Mouse (Mus musculus) lung, postnatal 0 days (tissue): ENCODE data around the gene Iqsec1. TPM values are rescaled to one million over a fixed set of nuclear protein-coding genes. Genes with fewer than 3 reads are reported as not detected.

ENCODE experiments used
- ATAC-seq: fragments of 200-750 bp; cut with Nextera tagmentation; 2 replicates; pipeline ENCODE4 v1.8.0; 2017; ENCODE audit warnings: moderate library complexity
- DNase-seq: peaks from one replicate; pipeline ENCODE4 v3.0.0-alpha.2; 2016; ENCODE audit warnings: low spot score
- H3K27ac ChIP-seq: fragments of 300-500 bp; sonication (generic); 2 replicates; pipeline ENCODE4 v1.5.1; 2014; ENCODE audit warnings: antibody characterized with exemption, mild to moderate bottlenecking, low read length, mixed read lengths
- H3K27me3 ChIP-seq: fragments of 300-500 bp; sonication (generic); replicated peaks from 2 replicates; pipeline ENCODE4 v1.6.1; 2014; ENCODE audit warnings: low read length, mixed read lengths; ENCODE audit not compliant: insufficient read depth
- H3K36me3 ChIP-seq: fragments of 300-500 bp; sonication (generic); 2 replicates; pipeline ENCODE4 v1.6.1; 2014; ENCODE audit warnings: low read length, mixed read lengths; ENCODE audit not compliant: insufficient read depth
- H3K4me1 ChIP-seq: fragments of 300-500 bp; sonication (generic); 2 replicates; pipeline ENCODE4 v1.6.1; 2014; ENCODE audit warnings: antibody characterized with exemption, low read depth, low read length, mixed read lengths; ENCODE audit not compliant: insufficient read depth
- H3K4me2 ChIP-seq: fragments of 300-500 bp; sonication (generic); replicated peaks from 2 replicates; pipeline ENCODE4 v1.6.1; 2014; ENCODE audit warnings: low read depth, mild to moderate bottlenecking, low read length, moderate library complexity, mixed read lengths
- H3K4me3 ChIP-seq: fragments of 300-500 bp; sonication (generic); 2 replicates; pipeline ENCODE4 v1.5.1; 2014; ENCODE audit warnings: low read depth, low read length
- H3K9ac ChIP-seq: fragments of 300-500 bp; sonication (generic); replicated peaks from 2 replicates; pipeline ENCODE4 v1.6.1; 2014; ENCODE audit warnings: low read depth, mild to moderate bottlenecking
- H3K9me3 ChIP-seq: fragments of 300-500 bp; sonication (generic); 2 replicates; pipeline ENCODE4 v1.6.1; 2016; ENCODE audit warnings: low read length, mixed read lengths
- CTCF ChIP-seq: IDR thresholded peaks from 2 replicates; pipeline ENCODE4 v1.5.1; 2016; ENCODE audit warnings: antibody characterized with exemption, mild to moderate bottlenecking
- EP300 ChIP-seq: IDR thresholded peaks from 2 replicates; pipeline ENCODE4 v1.6.1; 2016; ENCODE audit warnings: antibody characterized with exemption, mild to moderate bottlenecking, control low read depth
- WGBS: fragments of 180-500 bp; shearing (Covaris S2); extraction: QIAGEN DNeasy Blood & Tissue Kit; methylation state at CpG from one replicate; pipeline ENCODE4 v1.1.7; 2014; 5-methylcytosine and 5-hydroxymethylcytosine counted together
- polyA plus RNA-seq: library from polyadenylated mRNA; unstranded; fragments of >200 nt; fragmentation: Nextera tagmentation; extraction: Ambion mirVana; gene quantifications from 2 replicates; pipeline ENCODE4 v1.2.1, GENCODE M21; 2015

Gene Iqsec1
- polyA plus RNA-seq, 1 experiment from 2014 or later = 18.6 TPM

- Histone ChIP-seq H3K27me3 (no peaks in the 10 kb centered on the region), H3K4me3 (no peak overlapping the region), H3K9me3 (no peaks in the 10 kb centered on the region), H3K4me1 (peaks cover 55% of the 10 kb centered on the region), H3K36me3 (no peaks in the 10 kb centered on the region), H3K9ac (no peak overlapping the region), H3K4me2 (no peak overlapping the region), H3K27ac (peak overlapping the region; percentile 80)
- WGBS = 49% methylated on average over 2 of the region's 2 CpGs
- ATAC-seq (peak; percentile 80), DNase-seq (peak; percentile 69)
- no peak for TF ChIP-seq CTCF
- TF ChIP-seq EP300 = peak; percentile 86
These were observed 284.7 kb downstream of the Iqsec1 start for GRCm38 (mm10) chr6:90703782-90704181.

DNA sequence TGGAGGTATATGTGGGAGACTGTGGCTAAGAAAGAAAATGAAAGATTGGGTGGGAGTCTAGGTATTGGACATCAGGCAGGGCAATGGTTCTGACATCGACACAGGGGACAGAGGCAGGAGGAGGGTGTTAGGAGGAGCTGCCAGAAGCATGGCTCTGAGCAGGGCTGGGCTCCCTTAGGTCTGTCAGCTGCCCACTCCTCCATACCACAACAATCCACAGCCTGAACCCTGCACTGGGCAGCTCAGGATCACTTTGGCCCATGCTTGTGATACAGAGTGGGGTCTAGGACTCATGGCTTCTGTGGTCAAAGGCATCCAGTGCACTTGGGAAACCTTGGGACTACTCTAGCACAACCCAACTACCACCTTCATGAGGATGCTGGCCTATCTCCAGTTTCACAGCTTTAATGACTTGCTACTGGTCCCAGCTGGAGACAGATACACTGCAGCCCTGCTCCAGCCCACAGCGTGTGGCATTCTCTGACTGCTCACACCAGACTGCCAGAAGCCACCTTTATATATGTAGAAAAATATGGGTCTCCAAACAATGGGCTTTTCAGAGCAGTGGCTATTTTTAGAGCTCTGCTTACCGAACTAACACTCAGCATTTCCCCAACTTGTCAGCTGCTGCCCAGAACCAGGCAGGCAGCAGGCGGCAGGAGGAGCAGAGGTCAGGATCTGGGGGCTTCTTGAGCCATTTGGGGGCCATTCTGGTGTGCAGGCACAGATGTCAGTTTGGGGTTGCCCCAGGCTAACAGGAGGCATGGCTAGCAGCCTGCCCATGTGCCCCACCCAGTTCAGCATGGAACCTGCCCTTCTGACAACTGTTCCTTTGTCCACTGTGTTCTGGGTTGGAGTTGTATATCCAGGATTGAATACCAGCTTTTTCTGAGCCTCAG is 285.4 kb downstream of the Iqsec1 start:
- no peak for DNase-seq
- 15% methylated on average over 4 of the region's 4 CpGs for WGBS
- H3K27me3 ChIP-seq = no peaks in the 10 kb centered on the region
- H3K4me1 ChIP-seq = peaks cover 54% of the 10 kb centered on the region
- TF ChIP-seq EP300 (no peak), CTCF (no peak)
- H3K4me2 ChIP-seq = 0 out of 2 replicates have a peak overlapping the region, but pooled peaks have one; percentile 17
- no peak overlapping the region for H3K4me3 ChIP-seq
- no peaks in the 10 kb centered on the region for H3K9me3 ChIP-seq
- peak overlapping the region; percentile 80 for H3K27ac ChIP-seq
- peak; percentile 1; the same call in 1 of the 2 replicates for ATAC-seq
- no peak overlapping the region for H3K9ac ChIP-seq
- no peaks in the 10 kb centered on the region for H3K36me3 ChIP-seq

- ATAC-seq (no peak), DNase-seq (no peak)
- H3K4me1 ChIP-seq = peaks cover 48% of the 10 kb centered on the region
- no peak overlapping the region for H3K9ac ChIP-seq
- no peak overlapping the region for H3K4me2 ChIP-seq
- H3K36me3 ChIP-seq = no peaks in the 10 kb centered on the region
- H3K27ac ChIP-seq = no peak overlapping the region
- TF ChIP-seq EP300 = no peak
- TF ChIP-seq CTCF = no peak
- H3K9me3 ChIP-seq = no peaks in the 10 kb centered on the region
- H3K4me3 ChIP-seq = no peak overlapping the region
- no peaks in the 10 kb centered on the region for H3K27me3 ChIP-seq
These were observed 286.3 kb downstream of the Iqsec1 start for GRCm38 (mm10) chr6:90702197-90702596.

- Histone ChIP-seq H3K27ac (no peak overlapping the region), H3K9ac (no peak overlapping the region), H3K4me2 (no peak overlapping the region), H3K27me3 (no peaks in the 10 kb centered on the region), H3K4me3 (no peak overlapping the region), H3K4me1 (peaks cover 42% of the 10 kb centered on the region), H3K9me3 (no peaks in the 10 kb centered on the region), H3K36me3 (no peaks in the 10 kb centered on the region)
- 77% methylated on average over 2 of the region's 2 CpGs for WGBS
- ATAC-seq (no peak), DNase-seq (no peak)
- TF ChIP-seq CTCF (no peak), EP300 (no peak)
These were observed 287.1 kb downstream of the Iqsec1 start for GRCm38 (mm10) chr6:90701391-90701790.

DNA sequence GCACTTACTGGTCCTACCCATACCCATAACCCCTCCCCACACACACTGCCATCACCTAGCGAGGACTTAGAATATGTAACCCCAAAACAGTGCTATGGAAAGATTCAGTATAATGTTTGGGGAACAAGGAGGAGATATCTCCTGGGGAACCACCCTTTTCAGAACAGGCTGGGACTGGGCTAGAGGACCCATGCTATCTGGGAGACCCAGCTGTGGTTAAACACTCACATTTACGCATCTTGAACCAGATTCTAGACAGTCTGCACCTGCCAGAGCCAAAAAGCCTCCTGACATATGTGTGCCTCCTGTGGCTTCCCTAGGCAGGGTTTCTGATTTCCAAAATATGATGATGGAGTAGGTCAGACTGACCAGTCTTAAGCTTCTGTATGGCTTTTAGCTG is 287.7 kb downstream of the Iqsec1 start:
- no peaks in the 10 kb centered on the region for H3K27me3 ChIP-seq
- H3K9ac ChIP-seq = no peak overlapping the region
- ATAC-seq = no peak
- no peak overlapping the region for H3K27ac ChIP-seq
- H3K9me3 ChIP-seq = no peaks in the 10 kb centered on the region
- H3K36me3 ChIP-seq = no peaks in the 10 kb centered on the region
- DNase-seq = no peak
- peaks cover 36% of the 10 kb centered on the region for H3K4me1 ChIP-seq
- no peak overlapping the region for H3K4me2 ChIP-seq
- no peak overlapping the region for H3K4me3 ChIP-seq
- WGBS = 90% methylated on average over 2 of the region's 2 CpGs
- TF ChIP-seq CTCF = no peak
- no peak for TF ChIP-seq EP300

- Histone ChIP-seq H3K9me3 (no peaks in the 10 kb centered on the region), H3K4me1 (peaks cover 32% of the 10 kb centered on the region), H3K4me3 (no peak overlapping the region), H3K4me2 (no peak overlapping the region), H3K36me3 (no peaks in the 10 kb centered on the region), H3K27ac (no peak overlapping the region), H3K27me3 (no peaks in the 10 kb centered on the region), H3K9ac (0 out of 2 replicates have a peak overlapping the region, but pooled peaks have one; percentile 19)
- no peak for ATAC-seq
- TF ChIP-seq EP300 (no peak), CTCF (no peak)
- no peak for DNase-seq
- WGBS = 71% methylated on average over 1 of the region's 1 CpGs
These were observed 288.4 kb downstream of the Iqsec1 start for GRCm38 (mm10) chr6:90700068-90700467.
